Comparison of ENCODE assay signal across 11 mouse cellular contexts in the genomic region with DNA sequence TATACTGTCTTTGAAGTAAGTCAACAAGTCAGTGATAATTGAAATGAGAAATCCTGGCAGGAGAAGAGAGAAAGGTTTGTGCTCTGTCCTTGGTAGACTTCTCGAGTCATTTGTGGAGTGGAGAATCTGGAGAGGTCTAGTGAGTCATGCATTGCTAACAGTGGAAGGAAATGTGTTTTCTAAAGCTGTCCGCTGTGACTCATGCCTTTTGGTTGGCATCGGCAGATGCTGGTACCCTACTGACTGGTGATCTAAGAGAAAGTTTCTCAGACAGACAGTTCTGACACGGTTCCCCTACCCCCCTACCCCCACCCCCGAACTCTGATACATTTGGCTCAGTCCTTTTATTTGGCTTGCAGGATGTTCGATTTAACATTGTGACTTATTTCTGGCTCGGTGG.
DNase-seq lines count a peak whose midpoint lies in the region.
"Had no signal": no experiment of that assay in that cellular context is flagged by ENCODE, and none has a peak within 500 bp of the region (broad histone marks: within the 10 kb centered on the region; RNA-seq: fewer than 3 reads in every experiment).

No protein-coding gene starts in this region.

- peak; percentile 13 for DNase-seq in layer of hippocampus, adult 9-10 months (ENCODE audit: low spot score)
- DNase-seq in layer of hippocampus, postnatal 25 days (ENCODE audit: extremely low spot score in 1 of 2, low spot score in 1 of 2): no peak
- peak; percentile 86 for DNase-seq in 3T3-L1 (ENCODE audit: low read depth, low spot score)
- peak; percentile 56 for DNase-seq in MN1 (ENCODE audit: low spot score)
- peak; percentile 29 for DNase-seq in c-Kit-positive CD71-negative TER-119-negative erythroid progenitor cells, embryonic 14.5 days (ENCODE audit: low read depth)
- no peak for DNase-seq in cerebellum, postnatal 36 days
- DNase-seq in heart, adult 18-20 months: no peak
- no peak for DNase-seq in spleen, postnatal 10 days (ENCODE audit: low spot score in 2 of 2)
- DNase-seq: kidney, postnatal 36 days; liver, postnatal 0 days; spleen, adult 18-20 months had no signal

Comparison
In these comparisons a context has a peak if more than half of its experiments do, and no peak if none do; other contexts are left out.
1. DNase-seq: peak in layer of hippocampus, adult 9-10 months (single experiment), 3T3-L1 (single experiment), MN1 (single experiment) and c-Kit-positive CD71-negative TER-119-negative erythroid progenitor cells, embryonic 14.5 days (single experiment); none in layer of hippocampus, postnatal 25 days (0 of 2), cerebellum, postnatal 36 days (0 of 2), heart, adult 18-20 months (0 of 2) and spleen, postnatal 10 days (0 of 2).